Comparison of ENCODE assay signal across 16 mouse cellular contexts in the genomic region with DNA sequence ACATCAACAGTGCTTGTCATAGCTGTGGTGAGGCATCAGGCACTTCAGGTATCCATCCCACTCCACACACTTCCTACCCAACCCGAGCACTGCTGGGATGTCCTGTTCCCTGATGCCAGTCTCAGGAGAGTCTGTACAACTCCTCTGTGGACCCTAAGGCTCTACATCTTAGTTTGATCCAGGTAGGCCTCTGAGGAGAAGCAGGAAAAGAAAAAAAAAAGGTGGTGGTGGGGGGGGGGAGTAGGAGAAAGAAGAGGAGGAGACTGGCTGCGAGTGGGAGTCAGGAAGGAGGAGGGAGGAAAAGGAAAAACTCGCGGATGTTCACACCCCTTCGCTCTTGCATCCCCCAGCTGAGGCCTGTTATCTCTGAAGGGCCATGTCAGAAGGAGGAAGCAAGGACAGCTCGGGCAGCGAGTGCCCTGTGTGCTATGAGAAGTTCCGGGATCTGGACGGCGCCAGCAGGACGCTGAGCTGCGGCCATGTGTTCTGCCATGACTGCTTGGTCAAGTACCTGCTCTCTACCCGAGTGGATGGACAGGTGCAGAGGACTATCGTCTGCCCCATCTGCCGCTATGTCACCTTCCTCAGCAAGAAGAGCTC. TPM values are rescaled to one million over a fixed set of nuclear protein-coding genes. Genes with fewer than 3 reads are reported as not detected.
DNase-seq lines count a peak whose midpoint lies in the region; ATAC-seq and TF ChIP-seq lines count a peak whose summit lies in the region.
"Had no signal": no experiment of that assay in that cellular context is flagged by ENCODE, and none has a peak within 500 bp of the region (broad histone marks: within the 10 kb centered on the region; RNA-seq: fewer than 3 reads in every experiment).

No protein-coding gene starts in this region.

- H3K9me3 ChIP-seq in heart, embryonic 11.5 days (replicated peaks; ENCODE audit: control insufficient read depth, low read length), result no peaks in the 10 kb centered on the region
- no peaks in the 10 kb centered on the region for H3K9me3 ChIP-seq in kidney, embryonic 15.5 days (replicated peaks)
- no peaks in the 10 kb centered on the region for H3K9me3 ChIP-seq in hindbrain, embryonic 14.5 days (ENCODE audit: control insufficient read depth, low read length)
- H3K9me3 ChIP-seq: G1E; intestine, embryonic 15.5 days had no signal

- no peak for TF ChIP-seq CTCF in testis, adult 2 months (IDR thresholded peaks at IDR 0.05; ENCODE audit: control insufficient read depth, insufficient read depth, insufficient replicate concordance, low read depth, low read length)
- no peak for TF ChIP-seq CTCF in layer of hippocampus, adult 2 months (conservative IDR thresholded peaks at IDR 0.05)

- ATAC-seq in heart, embryonic 11.5 days (replicated peaks; ENCODE audit: insufficient number of reproducible peaks, low FRiP score, low TSS enrichment), result 0 out of 2 replicates have a peak, but pooled peaks have one; percentile 39
- no peak for ATAC-seq in kidney, embryonic 15.5 days (replicated peaks; ENCODE audit: low FRiP score)
- ATAC-seq in hindbrain, embryonic 14.5 days (ENCODE audit: low FRiP score), result no peak
- ATAC-seq: activated CD4-positive, CD25-positive, alpha-beta regulatory T cell, adult 4 months; intestine, embryonic 15.5 days had no signal

- no peak overlapping the region; the same call in 1 of the 2 replicates for H3K4me2 ChIP-seq in heart, embryonic 11.5 days
- H3K4me2 ChIP-seq in kidney, embryonic 15.5 days, result no peak overlapping the region
- no peak overlapping the region for H3K4me2 ChIP-seq in hindbrain, embryonic 14.5 days (replicated peaks)
- H3K4me2 ChIP-seq: intestine, embryonic 15.5 days had no signal

- intact Hi-C loops in heart, postnatal 14 days (cut with DNase I), result no loop called here

- H3K27me3 ChIP-seq in heart, embryonic 11.5 days (ENCODE audit: control insufficient read depth, insufficient read depth, low read length), result no peaks in the 10 kb centered on the region; the same call in 1 of the 2 replicates
- H3K27me3 ChIP-seq in kidney, embryonic 15.5 days, result no peaks in the 10 kb centered on the region
- H3K27me3 ChIP-seq in testis, adult 2 months (ENCODE audit: control insufficient read depth, insufficient read depth, low read length), result no peaks in the 10 kb centered on the region
- H3K27me3 ChIP-seq in hindbrain, embryonic 14.5 days (ENCODE audit: control insufficient read depth, insufficient read depth, low read length), result no peaks in the 10 kb centered on the region
- H3K27me3 ChIP-seq: intestine, embryonic 15.5 days had no signal

- 0 out of 2 replicates have a peak overlapping the region, but pooled peaks have one; percentile 22 for H3K9ac ChIP-seq in heart, embryonic 11.5 days (ENCODE audit: low read depth, low read length)
- H3K9ac ChIP-seq in kidney, embryonic 15.5 days, result no peak overlapping the region
- no peak overlapping the region; the same call in 1 of the 2 replicates for H3K9ac ChIP-seq in hindbrain, embryonic 14.5 days
- H3K9ac ChIP-seq: intestine, embryonic 15.5 days had no signal

- H3K4me3 ChIP-seq in heart, embryonic 11.5 days (ENCODE audit: low read depth, low read length), result no peak overlapping the region
- no peak overlapping the region for H3K4me3 ChIP-seq in kidney, embryonic 15.5 days (replicated peaks)
- H3K4me3 ChIP-seq in testis, adult 2 months (ENCODE audit: control insufficient read depth, low read depth, low read length), result peak overlapping the region; percentile 7; the same call in 1 of the 2 replicates
- H3K4me3 ChIP-seq in layer of hippocampus, adult 2 months, result no peak overlapping the region
- no peak overlapping the region for H3K4me3 ChIP-seq in hindbrain, embryonic 14.5 days (replicated peaks; ENCODE audit: low read length)
- H3K4me3 ChIP-seq: intestine, embryonic 15.5 days had no signal

- DNase-seq in heart, postnatal 14 days, result no peak
- no peak for DNase-seq in kidney, adult 8-10 months
- DNase-seq in testis, postnatal 10 days (ENCODE audit: low spot score), result no peak
- no peak for DNase-seq in layer of hippocampus, adult 2 months (ENCODE audit: low spot score in 2 of 2)
- no peak for DNase-seq in hindbrain, embryonic 14.5 days (ENCODE audit: low spot score)
- DNase-seq: cerebellum, adult 18-20 months; thymus, adult 2 months had no signal

- no peaks in the 10 kb centered on the region for H3K36me3 ChIP-seq in heart, embryonic 11.5 days (ENCODE audit: control insufficient read depth, insufficient read depth, low read length)
- no peaks in the 10 kb centered on the region for H3K36me3 ChIP-seq in kidney, embryonic 15.5 days
- H3K36me3 ChIP-seq in testis, adult 2 months (ENCODE audit: control insufficient read depth, insufficient read depth, low read length), result no peaks in the 10 kb centered on the region
- no peaks in the 10 kb centered on the region for H3K36me3 ChIP-seq in hindbrain, embryonic 14.5 days (replicated peaks; ENCODE audit: control insufficient read depth, insufficient read depth)
- H3K36me3 ChIP-seq: G1E; intestine, embryonic 15.5 days had no signal

- H3K27ac ChIP-seq in heart, embryonic 11.5 days (ENCODE audit: low read depth, low read length), result no peak overlapping the region
- H3K27ac ChIP-seq in kidney, embryonic 15.5 days, result 0 out of 2 replicates have a peak overlapping the region, but pooled peaks have one; percentile 27
- H3K27ac ChIP-seq in testis, adult 2 months (ENCODE audit: control insufficient read depth, insufficient read depth, low read depth, low read length), result no peak overlapping the region
- H3K27ac ChIP-seq in layer of hippocampus, adult 2 months, result no peak overlapping the region
- H3K27ac ChIP-seq in hindbrain, embryonic 14.5 days, result no peak overlapping the region
- H3K27ac ChIP-seq: intestine, embryonic 15.5 days; macrophage had no signal

- no peak for TF ChIP-seq POLR2A in testis, adult 2 months (IDR thresholded peaks at IDR 0.05; ENCODE audit: control insufficient read depth, low read depth, low read length)

- 44% methylated on average over 15 of the region's 15 CpGs for WGBS in heart, embryonic 11.5 days (ENCODE audit: insufficient replicate concordance)
- 62% methylated on average over 15 of the region's 15 CpGs for WGBS in kidney, embryonic 15.5 days
- 78% methylated on average over 14 of the region's 15 CpGs for WGBS in hindbrain, embryonic 14.5 days

- H3K4me1 ChIP-seq in heart, embryonic 11.5 days (ENCODE audit: control insufficient read depth, insufficient read depth, low read length), result peaks cover 7% of the 10 kb centered on the region; the same call in 1 of the 2 replicates
- 0 out of 2 replicates have a peak, but pooled peaks cover 9% of the 10 kb centered on the region for H3K4me1 ChIP-seq in kidney, embryonic 15.5 days
- peaks cover 8% of the 10 kb centered on the region for H3K4me1 ChIP-seq in testis, adult 2 months (ENCODE audit: control insufficient read depth, insufficient read depth, low read length)
- H3K4me1 ChIP-seq in hindbrain, embryonic 14.5 days (replicated peaks; ENCODE audit: control insufficient read depth, insufficient read depth, low read length), result no peaks in the 10 kb centered on the region
- H3K4me1 ChIP-seq: intestine, embryonic 15.5 days had no signal

RNA-seq across cellular contexts. Expression of a gene that starts 4.0 kb away (rescaled TPM):
- 0.11 and 0.18 TPM in 2 replicates for polyA plus RNA-seq in heart, embryonic 11.5 days (2014; fragmentation: Nextera tagmentation; extraction: Ambion mirVana)
- total RNA-seq in heart, postnatal 14 days (2021), result under 1 TPM in 1 of 2 experiments, not detected in 1; 0.15 TPM
- 0.18 and 0.27 TPM in 2 replicates for polyA plus RNA-seq in kidney, embryonic 15.5 days (2015; fragmentation: Nextera tagmentation; extraction: Ambion mirVana)
- polyA plus RNA-seq in testis, adult 2 months (2012; rRNA removed), result 1.1 TPM in 2 replicates
- total RNA-seq in layer of hippocampus, adult 2 months (2021), result not detected
- polyA plus RNA-seq in hindbrain, embryonic 14.5 days (2014; fragmentation: Nextera tagmentation; extraction: Ambion mirVana), result not detected in 2 replicates
- total RNA-seq: left cerebral cortex, adult 18-20 months had no signal
- polyA plus RNA-seq: activated CD4-positive, CD25-positive, alpha-beta regulatory T cell, adult 4 months; G1E; macrophage had no signal

RNA-seq across cellular contexts. Expression of a gene that starts 9.1 kb away (rescaled TPM):
- polyA plus RNA-seq in heart, embryonic 11.5 days (2014; fragmentation: Nextera tagmentation; extraction: Ambion mirVana), result 719 and 795 TPM in 2 replicates
- 100 to 1,000 TPM; 607 to 680 TPM for total RNA-seq in heart, postnatal 14 days (2021)
- 1,042 and 1,119 TPM in 2 replicates for polyA plus RNA-seq in kidney, embryonic 15.5 days (2015; fragmentation: Nextera tagmentation; extraction: Ambion mirVana)
- polyA plus RNA-seq in testis, adult 2 months (2012; rRNA removed), result 938 and 997 TPM in 2 replicates
- total RNA-seq in layer of hippocampus, adult 2 months (2021), result 100 to 1,000 TPM; 766 to 781 TPM
- 573 and 680 TPM in 2 replicates for polyA plus RNA-seq in hindbrain, embryonic 14.5 days (2014; fragmentation: Nextera tagmentation; extraction: Ambion mirVana)

RNA-seq across cellular contexts. Expression of a gene that starts 20.7 kb away (rescaled TPM):
- polyA plus RNA-seq in heart, embryonic 11.5 days (2014; fragmentation: Nextera tagmentation; extraction: Ambion mirVana), result 52.5 and 59.9 TPM in 2 replicates
- 10 to 100 TPM; 56.1 to 59.6 TPM for total RNA-seq in heart, postnatal 14 days (2021)
- 87.3 and 87.5 TPM in 2 replicates for polyA plus RNA-seq in kidney, embryonic 15.5 days (2015; fragmentation: Nextera tagmentation; extraction: Ambion mirVana)
- polyA plus RNA-seq in testis, adult 2 months (2012; rRNA removed), result 73.8 and 80.3 TPM in 2 replicates
- 10 to 100 TPM; 81.1 to 96.3 TPM for total RNA-seq in layer of hippocampus, adult 2 months (2021)
- polyA plus RNA-seq in hindbrain, embryonic 14.5 days (2014; fragmentation: Nextera tagmentation; extraction: Ambion mirVana), result 91.2 and 97.1 TPM in 2 replicates

RNA-seq across cellular contexts. Expression of a gene that starts 34.5 kb away (rescaled TPM):
- polyA plus RNA-seq in heart, embryonic 11.5 days (2014; fragmentation: Nextera tagmentation; extraction: Ambion mirVana), result not detected in 2 replicates
- not detected for total RNA-seq in heart, postnatal 14 days (2021)
- polyA plus RNA-seq in kidney, embryonic 15.5 days (2015; fragmentation: Nextera tagmentation; extraction: Ambion mirVana), result not detected in 2 replicates
- polyA plus RNA-seq in testis, adult 2 months (2012; rRNA removed), result 506 and 512 TPM in 2 replicates
- total RNA-seq in layer of hippocampus, adult 2 months (2021), result not detected
- 0.52 and 0.56 TPM in 2 replicates for polyA plus RNA-seq in hindbrain, embryonic 14.5 days (2014; fragmentation: Nextera tagmentation; extraction: Ambion mirVana)
- total RNA-seq: G1E; left cerebral cortex, adult 18-20 months had no signal
- polyA plus RNA-seq: activated CD4-positive, CD25-positive, alpha-beta regulatory T cell, adult 4 months; G1E; intestine, embryonic 15.5 days; macrophage; spleen, adult 2 months had no signal
